Mouse (Mus musculus) yolk sac, embryonic 10.5 days (tissue): ENCODE results near the gene Rngtt.
"Not testable (repeated sequence)": the region's sequence is repeated elsewhere in the genome, so short reads cannot be mapped to it uniquely, and the experiment has no call there.

Experiments
- DNase-seq: peaks from one replicate; pipeline ENCODE4 v3.0.0-alpha.2; 2017; ENCODE audit warnings: low spot score

The Rngtt gene

DNA sequence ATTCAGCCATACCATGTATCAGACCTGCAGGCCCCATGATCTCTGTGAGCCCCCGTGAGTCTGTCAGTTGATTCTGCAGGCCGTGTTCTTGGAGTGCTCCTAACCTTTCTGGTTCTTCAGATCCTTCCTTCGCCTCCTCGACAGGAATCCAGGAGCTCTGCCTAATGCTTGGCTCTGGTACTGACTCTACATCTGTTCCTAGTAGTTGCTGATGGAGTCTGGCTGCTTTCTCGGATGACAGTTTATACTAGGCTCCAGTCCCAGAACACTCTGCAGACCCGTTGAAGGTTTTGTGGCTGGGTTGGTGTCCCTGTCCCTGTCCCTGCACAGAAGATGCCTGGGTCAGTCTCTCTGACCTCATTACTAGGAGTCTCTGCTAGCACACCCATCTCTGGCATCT is 131.8 kb downstream of the Rngtt start:
- no peak for DNase-seq

DNA sequence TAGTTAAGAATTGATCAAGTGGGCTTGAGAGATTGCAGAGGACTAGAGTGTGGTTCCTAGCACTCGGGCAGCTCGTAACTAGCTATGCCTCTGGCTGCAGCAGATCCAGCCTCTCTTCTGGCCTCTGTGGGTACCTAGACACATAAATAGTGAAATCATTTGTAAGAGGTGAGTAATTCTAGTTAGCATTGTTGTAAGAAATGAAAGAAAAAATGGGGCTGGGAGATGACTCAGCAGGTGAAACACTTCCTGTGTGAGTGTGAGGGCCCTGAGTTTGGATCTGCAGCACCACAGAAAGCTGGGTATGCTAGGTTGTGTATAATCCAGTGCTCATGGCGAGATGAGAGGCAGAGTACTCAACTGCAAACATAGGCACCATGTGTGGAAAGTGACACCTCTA is 136.2 kb downstream of the Rngtt start:
- DNase-seq, result no peak

DNA sequence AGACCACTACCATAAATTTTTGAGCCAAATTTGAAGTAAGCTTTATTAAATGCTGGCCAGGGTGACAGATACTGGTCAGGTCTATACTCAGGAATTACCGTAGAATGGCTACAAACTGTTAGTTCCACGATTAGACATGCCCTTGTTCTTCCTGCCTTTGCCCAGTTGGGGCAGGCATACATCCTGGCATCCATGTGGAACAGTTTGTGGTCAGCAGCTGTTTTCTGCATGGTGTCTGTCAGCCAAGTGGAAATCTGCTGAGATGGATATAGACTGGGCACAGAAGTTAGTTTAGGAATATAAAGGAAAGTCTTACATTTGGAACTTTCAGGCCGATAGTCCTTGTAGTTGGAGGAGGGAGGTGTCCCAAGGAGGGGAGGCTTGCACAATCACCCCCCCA is 136.8 kb downstream of the Rngtt start:
- DNase-seq, result no peak

DNA sequence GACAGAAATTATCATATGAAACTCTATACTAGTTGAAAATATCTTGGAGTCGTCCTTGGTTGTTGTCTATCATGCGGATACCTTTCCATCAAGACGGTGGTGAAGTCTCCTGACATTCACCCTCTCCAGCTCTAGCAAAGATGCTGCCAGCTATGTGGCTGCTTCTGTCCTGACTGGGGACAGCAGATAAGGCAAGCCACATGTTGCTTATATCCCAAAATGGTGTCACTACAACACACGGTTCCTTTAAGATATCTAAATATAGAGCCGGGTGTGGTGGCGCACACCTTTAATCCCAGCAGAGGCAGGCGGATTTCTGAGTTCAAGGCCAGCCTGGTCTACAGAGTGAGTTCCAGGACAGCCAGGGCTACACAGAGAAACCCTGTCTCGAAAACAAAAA is 140.2 kb downstream of the Rngtt start:
- DNase-seq, result not testable (repeated sequence)

DNA sequence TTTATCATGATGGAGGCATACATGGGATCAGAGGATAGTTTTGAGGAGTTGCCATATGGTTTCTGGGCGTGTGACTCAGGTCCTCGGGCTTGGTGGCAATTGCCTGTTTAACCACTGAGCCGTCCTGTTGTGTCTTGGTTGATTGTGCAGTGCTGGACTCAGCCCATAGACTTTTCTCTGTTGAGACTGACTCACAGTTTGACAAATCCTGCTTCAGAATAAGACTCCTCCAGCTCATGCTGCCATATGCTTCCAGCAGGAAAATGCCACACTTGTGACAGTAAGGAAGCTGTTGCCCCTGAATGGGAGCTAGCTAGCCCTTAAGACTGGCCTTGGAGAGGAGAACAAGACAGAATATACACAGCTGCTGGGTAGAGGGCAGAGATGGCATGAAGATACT is 149.7 kb downstream of the Rngtt start:
- DNase-seq, result no peak

DNA sequence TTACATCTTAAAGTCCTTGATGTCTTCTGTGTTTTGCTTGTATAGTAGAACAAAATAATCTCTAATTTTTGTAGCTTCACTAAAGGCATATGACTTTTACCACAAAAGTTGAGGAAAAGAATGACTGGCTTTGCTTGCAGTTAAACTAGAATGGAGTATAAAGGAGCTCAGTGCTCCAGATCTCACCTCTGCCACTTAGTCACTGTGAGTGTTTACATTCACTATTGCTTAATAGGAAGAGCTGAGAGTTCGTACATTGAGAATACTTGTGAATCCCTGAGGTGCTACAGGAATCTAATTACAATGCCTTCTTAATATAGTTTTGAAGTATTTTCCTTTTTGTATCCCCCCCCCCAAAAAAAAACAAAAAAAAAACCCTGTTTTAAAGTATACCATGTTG is 154.3 kb downstream of the Rngtt start:
- DNase-seq, result no peak

DNA sequence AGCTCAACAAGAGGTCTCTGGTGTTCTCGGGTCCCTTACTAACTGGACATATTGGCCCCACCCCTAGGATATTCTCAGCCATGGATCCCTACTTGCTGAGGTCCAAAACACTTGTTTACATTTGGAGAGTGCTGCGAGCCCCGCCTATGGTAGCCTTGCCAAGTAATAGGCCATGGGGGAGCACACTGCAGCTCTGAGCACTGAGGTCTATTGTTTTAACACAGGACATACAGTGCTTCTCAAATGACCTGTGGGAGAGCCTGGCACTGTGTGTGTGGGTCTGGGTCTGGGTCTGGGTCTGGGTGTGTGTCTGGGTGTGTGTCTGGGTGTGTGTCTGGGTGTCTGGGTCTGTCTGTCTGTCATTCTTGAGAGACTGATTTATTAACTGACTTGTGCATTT is 155.8 kb downstream of the Rngtt start:
- no peak for DNase-seq

DNA sequence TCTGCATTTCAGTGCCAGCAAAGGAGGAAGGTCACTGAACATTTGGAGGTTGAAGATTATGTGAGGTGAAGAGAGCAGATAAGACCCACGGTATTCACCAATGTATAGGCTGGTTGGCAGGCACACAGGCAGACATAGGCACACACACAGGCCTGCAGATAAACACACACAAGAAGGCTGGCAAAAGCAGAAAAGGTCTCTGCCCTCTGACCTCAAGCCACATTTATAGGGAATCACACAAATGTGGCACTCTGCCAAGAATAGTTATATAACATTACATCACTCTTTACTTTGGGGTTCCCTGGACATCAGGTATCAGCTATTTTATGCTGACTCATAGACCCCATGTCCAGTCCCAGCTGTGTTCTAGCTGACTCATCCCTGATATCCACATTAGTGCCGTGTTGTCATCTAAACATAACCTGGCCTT is 156.9 kb downstream of the Rngtt start:
- no peak for DNase-seq

DNA sequence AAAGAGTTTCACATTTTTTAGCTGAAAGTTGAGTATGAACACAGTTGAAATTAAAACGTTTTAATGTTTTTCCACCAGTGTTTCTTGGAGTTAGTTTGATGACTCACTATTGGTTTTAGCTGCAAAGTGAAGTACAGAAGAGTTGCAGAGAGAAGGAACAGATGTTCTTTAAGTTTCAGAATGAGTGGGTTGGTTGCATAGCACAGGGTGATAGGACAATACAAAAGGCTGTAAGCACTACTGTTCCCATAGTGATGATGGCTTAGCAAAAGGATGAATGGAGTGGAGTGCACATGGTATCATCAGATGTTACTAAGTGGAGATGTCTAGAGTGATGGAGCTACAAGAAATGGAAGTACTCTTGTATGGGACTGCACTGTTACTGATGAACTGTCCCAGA is 157.5 kb downstream of the Rngtt start:
- no peak for DNase-seq

DNA sequence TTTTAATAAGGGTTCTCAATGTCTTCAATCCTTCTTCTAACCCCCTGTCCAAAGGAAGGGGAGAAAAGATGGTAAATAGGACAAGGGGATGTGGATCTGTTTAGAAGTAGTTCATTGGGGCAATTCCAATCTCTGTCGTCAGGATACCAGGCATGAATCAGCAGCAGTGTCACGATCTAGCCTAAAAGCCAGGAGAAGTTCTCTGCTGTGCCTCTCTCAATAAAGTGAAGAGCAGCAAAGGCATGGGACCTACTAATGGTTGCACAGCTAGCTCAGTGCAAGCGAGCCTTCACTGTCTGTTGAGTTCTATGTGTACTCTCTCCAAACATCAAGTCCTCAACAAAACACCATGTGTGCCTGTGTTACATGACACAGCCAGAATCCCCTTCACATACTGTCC is 158.0 kb downstream of the Rngtt start:
- no peak for DNase-seq

DNA sequence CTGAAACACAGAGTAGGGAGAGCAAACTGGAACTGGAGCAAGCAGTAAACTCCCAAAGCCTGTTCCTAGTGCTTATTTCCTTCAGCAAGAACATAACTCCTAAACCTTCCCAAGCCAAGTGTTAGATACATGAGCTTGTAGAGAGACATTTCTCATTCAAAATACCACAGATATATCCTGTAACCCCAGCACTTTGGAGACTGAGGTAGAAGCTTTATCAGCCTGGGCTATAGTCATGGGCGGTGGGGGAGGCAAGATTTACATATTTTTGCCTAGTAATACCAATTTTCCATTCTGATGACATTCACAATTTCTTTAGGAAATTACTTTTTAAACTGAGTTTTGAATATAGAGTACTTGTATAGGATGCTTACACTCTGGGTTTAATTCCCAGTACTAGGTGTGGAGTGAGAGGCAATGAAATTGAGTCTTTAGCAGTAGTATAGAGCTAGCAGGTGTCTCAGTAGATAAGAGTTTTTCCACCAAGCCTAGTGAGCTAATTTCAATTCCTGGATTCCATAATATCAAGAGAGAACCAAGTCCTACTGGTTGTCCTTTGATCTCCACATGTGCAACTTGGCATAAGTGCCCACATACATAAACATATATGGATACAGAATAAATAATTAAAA is 160.7 kb downstream of the Rngtt start:
- no peak for DNase-seq

DNA sequence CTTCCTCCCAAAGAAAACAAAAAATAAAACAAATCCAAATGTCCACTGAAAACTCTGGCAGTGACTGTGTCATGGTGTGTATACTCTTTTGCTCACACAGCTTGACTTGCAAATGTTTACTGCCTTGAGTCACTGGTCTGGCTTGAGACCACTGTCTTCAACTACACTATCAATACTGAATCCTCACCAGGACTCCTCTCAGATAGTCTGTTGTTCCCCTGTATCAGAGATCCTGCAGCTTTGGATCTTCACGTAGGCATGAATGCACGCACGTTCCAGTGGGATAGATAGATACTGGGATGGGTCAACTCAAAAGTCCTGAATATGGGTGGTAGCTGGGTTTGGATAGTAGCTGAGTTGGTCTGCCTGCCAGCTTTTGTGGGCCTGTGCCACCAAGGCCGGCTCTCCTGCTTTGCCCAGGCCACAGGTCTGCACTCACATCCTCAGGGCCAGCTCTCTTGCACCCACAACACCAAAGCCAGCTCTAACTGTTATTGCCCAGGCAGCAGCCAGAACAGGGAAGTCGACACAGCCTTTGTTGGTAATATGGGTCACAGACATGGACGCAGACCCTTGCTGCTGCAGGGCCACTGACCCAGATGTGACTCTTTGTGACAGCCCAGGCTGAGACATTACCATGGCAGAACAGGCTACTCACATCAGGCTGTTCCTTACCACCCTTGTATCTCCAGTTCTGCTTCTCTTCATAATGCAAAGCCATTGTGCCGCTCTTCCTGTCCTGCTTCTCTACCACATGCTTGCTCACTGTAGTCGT is 168.1 kb downstream of the Rngtt start:
- DNase-seq, result no peak

DNA sequence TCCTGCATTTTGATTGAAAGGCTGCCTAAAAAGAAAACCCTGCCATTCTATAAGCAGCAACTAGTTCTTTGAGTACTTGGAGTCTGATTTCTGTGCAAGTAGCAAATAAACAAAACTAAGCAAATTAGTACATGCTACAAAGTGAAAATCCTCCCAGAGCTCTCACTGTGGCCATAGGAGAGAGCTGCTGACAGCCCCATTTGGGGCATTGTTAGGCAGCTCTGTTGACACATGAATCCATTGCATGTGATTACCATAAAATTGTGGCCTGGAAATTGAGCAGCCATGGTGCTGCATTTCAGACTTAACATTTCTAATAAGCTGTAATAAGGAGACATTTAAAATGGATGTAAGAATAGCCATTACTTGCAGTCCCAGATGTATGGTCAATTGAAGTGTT is 171.6 kb downstream of the Rngtt start:
- no peak for DNase-seq

DNA sequence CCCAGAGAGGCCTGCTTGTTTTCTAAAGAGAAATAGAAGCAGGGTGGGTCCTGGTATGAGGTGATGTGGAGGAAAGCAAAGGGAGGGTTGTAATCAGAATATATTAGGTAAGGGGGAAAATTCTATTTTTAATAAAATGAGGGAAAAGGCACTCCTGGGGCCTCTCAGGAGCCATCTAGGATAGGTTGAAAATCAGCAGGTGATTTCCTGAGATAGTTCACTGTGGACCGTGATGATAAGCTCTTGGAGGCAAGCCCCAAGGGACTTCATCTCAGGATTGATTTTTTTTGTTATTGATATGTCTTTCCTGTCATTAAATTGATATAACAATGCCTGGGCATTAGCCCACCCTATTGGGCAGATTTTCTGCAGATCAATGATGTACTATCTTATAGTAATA is 175.9 kb downstream of the Rngtt start:
- DNase-seq, result no peak

DNA sequence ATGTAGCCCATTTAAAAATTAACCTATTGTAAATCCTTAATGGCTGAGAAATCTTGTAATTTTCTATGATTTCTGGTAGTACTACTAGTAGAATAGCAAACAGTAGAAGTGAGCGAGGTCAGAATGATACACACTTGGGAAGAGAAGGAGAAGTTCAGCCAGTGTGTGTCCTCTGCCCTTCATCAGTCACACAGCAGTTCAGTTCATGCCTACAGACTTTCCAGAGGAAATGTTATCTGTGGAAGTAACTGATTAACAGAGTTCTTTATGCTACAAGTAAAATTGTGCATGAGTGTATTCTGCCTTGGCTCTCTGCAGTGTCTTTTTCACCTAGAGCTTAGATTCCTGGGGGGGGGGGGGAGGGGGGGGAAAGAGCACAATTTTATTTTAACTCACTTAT is 181.0 kb downstream of the Rngtt start:
- no peak for DNase-seq

DNA sequence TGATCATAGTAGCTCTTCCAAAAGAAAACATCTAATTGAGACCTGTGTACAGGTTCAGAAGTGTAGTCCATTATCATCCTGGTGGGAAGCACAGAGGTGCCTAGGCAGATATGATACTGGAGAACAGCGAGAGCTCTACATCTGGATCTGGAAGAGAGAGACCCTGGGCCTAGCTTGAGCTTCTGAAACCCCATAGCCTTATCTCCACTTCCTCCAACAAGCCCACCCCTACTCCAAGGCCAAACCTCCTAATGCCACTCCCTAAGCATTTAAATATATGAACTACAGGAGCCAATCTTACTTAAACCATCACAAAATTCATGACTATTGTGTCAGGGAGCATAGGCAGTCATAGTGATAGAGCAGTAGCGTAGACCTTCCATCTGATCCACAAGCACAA is 184.3 kb downstream of the Rngtt start:
- DNase-seq, result no peak

DNA sequence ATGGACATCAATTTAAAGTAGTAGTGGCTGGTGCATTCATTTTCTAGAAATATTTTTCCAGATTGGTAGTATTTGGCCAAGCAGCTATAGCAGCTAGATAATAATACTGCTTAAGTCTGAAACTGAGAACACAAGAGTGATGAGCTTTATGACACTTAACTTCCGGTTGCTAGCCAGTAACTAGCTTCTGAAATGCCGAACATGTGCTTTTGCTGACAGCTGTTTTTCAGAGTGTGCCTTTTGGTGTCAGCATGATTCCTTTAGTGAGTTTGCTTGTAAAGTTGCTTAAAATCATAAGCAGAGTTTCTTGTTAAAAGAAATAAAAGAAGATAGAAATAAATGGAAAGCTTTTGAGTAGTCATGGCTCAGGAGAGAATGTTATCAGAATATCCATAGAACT is 186.9 kb downstream of the Rngtt start:
- DNase-seq, result no peak

DNA sequence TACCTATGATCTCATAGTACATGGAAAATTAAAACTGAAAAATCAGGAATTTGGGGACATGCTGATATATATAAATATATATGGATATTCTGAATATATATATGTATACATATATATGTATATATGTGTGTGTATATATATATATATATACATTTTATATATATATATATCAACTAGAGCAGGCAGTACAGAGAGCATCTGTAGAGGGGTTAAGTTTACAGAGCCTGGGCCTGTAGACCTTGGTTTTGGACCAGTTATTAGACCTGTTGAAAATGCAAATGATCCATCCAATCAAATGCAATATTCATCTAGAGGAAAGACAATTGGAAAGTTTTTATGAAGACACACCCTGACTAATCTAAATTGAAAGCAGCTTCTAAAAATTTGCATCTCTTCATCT is 187.5 kb downstream of the Rngtt start:
- no peak for DNase-seq

DNA sequence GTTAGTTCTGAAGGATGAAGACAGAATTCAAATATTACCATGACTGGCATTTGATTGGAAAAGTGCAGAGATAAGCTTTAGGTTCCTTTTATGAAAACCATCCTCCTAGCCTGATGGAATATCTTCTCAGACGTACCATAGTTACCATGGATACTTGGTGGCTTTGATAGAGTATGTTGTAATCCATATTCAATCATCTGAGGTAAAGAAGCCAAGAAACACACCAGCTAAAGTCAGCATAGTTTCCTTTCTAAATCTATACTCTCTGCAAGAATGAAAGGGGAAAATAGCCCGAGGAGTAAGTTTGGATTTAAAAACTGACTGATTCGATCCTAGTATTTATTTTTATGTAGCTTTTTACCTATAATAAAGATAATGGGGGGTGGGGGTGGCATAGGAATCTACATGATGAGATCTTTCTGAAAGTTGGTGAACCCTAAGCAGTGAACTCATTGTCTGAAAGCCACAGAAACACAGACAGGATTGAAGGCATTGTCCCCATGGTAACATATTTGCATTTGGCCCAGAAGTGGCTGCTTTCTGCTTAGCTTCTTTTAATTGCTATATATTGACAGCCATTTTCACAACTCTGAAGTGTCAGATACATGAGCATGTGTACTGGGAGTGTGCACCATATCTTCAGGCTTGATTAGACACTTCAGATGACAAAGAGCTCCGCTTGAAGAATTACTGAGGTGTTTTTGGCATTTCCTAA is 188.2 kb downstream of the Rngtt start:
- no peak for DNase-seq

DNA sequence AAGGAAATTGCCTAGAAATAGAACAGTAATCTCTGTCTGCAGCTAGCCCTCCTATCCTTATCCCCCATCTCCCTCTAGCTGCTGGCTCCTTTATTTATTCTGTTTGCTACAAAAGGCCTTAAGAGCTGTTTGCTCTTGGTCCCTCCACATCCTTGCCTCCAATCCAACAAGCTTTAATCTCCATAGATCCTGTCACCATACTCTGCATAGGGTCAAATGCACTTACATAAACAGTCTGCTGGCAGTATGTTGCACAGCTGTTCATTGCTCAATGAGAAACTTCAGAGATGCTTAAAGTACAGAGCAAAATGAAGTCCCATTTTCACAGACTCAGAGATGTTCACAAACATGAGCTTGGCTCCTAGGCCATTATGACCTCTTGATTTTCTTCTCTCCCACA is 196.5 kb downstream of the Rngtt start:
- DNase-seq, result no peak

DNA sequence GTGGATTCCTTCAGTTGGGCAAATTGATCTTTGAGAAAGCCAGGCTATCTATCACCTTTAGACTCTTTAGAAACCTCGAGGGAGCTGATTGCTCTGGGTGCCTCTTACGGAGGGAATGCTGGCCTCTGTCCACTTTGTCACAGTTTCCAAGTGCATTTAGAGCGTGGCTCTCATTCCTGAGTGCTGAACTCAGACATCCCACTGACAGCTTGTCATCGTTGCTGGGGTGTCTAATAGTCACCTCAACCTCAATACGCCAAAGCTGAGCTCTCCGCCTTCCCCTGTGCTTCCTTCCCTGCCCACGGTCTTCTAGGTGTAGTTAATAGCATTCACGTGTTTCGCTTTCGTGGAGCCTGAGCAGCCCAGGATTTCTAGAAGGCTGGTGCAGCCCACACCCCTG is 200.4 kb downstream of the Rngtt start:
- DNase-seq, result no peak

DNA sequence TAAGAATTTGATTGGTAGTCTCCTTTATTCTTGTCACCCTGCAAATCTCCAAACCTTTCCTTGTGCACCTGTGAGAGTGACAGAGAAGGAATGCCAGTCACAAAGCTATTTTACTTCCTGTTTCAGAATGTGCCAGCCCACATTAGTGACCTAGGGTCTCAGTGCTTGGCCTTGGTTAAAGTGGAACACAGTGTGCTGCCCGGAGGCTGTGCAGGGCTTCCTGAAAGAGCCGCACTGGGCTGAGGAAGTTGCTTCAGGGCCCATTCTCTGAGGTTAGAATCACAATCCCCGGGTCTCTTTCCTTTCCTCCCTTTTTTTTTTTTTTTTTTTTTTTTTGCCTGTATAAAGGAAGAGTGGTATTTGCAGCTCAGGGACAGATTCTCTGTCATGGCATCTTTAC is 203.3 kb downstream of the Rngtt start:
- no peak for DNase-seq
